Mouse (Mus musculus): ENCODE measurements around the gene Acod1. TPM values are rescaled to one million over a fixed set of nuclear protein-coding genes. Genes with fewer than 3 reads are reported as not detected.

Gene Acod1
- polyA plus RNA-seq, 1 experiment from 2014 or later = not detected

DNA sequence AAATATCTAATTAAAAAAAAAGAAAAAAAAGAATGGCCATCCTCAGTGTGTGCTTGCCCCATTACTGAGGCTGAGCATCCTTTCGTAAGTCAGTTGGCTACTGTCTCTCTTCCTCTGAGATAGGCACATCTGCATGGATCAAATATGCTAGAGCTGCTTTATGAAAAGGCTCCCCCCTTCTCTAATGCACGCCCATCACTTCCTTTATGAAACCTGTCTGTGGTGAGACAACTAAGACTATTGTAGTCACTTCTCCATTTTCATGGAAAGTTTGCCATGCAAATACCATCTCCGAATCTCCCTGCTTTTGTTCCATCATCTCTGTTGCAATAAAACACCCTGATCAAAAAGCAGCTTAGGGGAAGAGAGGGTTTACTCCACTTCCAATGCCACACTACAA is 9.8 kb upstream of the Acod1 start:
- no peaks in the 10 kb centered on the region for H3K9me3 ChIP-seq (ENCODE audit: control insufficient read depth, low read length)
- DNase-seq (ENCODE audit: low spot score) (no peak), ATAC-seq (ENCODE audit: low FRiP score) (no peak)
- no peak overlapping the region for H3K9ac ChIP-seq (ENCODE audit: low read depth, low read length)
- no peak overlapping the region for H3K4me2 ChIP-seq (replicated peaks; ENCODE audit: low read depth, low read length)
- H3K27me3 ChIP-seq (ENCODE audit: control insufficient read depth, insufficient read depth, low read length) = no peaks in the 10 kb centered on the region
- no peak overlapping the region for H3K4me3 ChIP-seq (ENCODE audit: low read depth, low read length)
- H3K27ac ChIP-seq (ENCODE audit: low read depth, low read length) = no peak overlapping the region
- 88% methylated on average over 3 of the region's 3 CpGs for WGBS
- H3K4me1 ChIP-seq (replicated peaks; ENCODE audit: control insufficient read depth, insufficient read depth, low read length) = no peaks in the 10 kb centered on the region
- H3K36me3 ChIP-seq (ENCODE audit: control insufficient read depth, insufficient read depth, low read length) = no peaks in the 10 kb centered on the region

DNA sequence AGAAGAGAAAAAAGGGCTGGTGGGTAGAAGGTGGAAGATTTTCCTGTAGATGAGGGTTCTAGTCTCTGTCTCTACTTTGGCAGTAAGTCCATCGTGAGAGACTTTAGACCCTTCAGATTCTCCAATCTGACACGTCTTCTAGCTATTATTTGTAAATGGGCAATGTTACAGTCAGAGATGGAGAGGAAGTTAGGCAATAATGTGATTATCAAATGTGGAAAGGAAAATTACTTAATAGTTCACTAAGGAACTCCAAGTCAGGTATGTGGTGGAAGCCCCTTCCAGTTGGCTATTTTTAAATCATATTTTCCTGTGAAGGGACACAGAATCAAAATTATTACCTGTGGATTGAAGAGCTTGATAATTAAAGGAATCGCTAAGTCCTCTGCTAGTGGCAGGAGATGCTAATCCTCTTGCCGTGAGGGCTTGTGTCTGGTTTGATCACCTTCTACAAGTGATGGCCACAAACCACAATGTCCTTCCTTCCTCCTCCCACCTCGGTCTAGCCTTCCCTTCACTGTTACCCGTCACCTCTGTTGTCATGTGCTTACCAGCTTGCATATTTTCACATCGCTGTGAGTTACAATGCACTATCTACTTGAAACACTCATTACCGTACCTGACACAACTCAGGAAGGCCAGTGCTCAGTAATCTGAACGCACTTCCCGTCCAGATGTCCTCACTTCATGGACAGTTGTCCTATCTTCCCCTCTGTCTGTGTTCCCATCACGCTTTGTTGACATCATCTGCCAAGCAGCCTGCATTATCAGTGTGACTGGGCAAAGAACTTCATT is 1.7 kb downstream of the Acod1 start:
- no peak overlapping the region for H3K27ac ChIP-seq (ENCODE audit: low read depth, low read length)
- no peaks in the 10 kb centered on the region for H3K27me3 ChIP-seq (ENCODE audit: control insufficient read depth, insufficient read depth, low read length)
- no peaks in the 10 kb centered on the region for H3K4me1 ChIP-seq (replicated peaks; ENCODE audit: control insufficient read depth, insufficient read depth, low read length)
- no peak overlapping the region for H3K4me3 ChIP-seq (ENCODE audit: low read depth, low read length)
- no peaks in the 10 kb centered on the region for H3K9me3 ChIP-seq (ENCODE audit: control insufficient read depth, low read length)
- H3K4me2 ChIP-seq (replicated peaks; ENCODE audit: low read depth, low read length) = no peak overlapping the region
- no peak for DNase-seq (ENCODE audit: low spot score)
- WGBS = 91% methylated on average over 11 of the region's 11 CpGs
- no peaks in the 10 kb centered on the region for H3K36me3 ChIP-seq (ENCODE audit: control insufficient read depth, insufficient read depth, low read length)
- no peak overlapping the region for H3K9ac ChIP-seq (ENCODE audit: low read depth, low read length)
- no peak for ATAC-seq (ENCODE audit: low FRiP score)

DNA sequence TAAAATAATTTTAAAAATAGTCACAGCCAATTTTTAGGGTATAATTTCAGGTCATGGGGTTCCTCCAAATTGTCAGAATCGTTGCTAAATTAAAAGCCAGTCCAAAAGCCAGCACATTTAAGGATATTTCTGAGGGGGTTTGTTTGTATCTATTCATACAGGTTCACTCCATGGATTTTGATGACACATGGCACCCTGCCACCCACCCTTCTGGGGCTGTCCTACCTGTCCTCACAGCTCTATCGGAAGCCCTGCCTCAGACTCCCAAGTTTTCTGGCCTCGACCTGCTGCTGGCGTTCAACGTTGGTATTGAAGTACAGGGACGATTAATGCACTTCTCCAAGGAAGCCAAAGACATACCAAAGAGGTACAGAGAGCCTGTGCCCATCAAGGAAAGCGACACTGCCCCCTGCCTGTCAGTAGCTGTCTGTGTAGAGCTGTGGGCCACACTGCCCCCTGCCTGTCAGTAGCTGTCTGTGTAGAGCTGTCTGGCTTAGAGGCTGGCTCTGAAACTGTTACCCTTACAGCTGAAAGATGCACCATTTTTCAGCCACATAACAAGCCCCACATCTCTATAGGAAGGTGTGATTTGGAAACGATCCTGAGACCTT is 4.5 kb downstream of the Acod1 start:
- ATAC-seq (ENCODE audit: low FRiP score) (peak; percentile 84), DNase-seq (ENCODE audit: low spot score) (peak; percentile 81)
- H3K4me2 ChIP-seq (replicated peaks; ENCODE audit: low read depth, low read length) = no peak overlapping the region
- H3K27me3 ChIP-seq (ENCODE audit: control insufficient read depth, insufficient read depth, low read length) = no peaks in the 10 kb centered on the region
- H3K9me3 ChIP-seq (ENCODE audit: control insufficient read depth, low read length) = no peaks in the 10 kb centered on the region
- no peaks in the 10 kb centered on the region for H3K4me1 ChIP-seq (replicated peaks; ENCODE audit: control insufficient read depth, insufficient read depth, low read length)
- WGBS = 35% methylated on average over 8 of the region's 8 CpGs
- H3K36me3 ChIP-seq (ENCODE audit: control insufficient read depth, insufficient read depth, low read length) = no peaks in the 10 kb centered on the region
- H3K4me3 ChIP-seq (ENCODE audit: low read depth, low read length) = no peak overlapping the region
- H3K9ac ChIP-seq (ENCODE audit: low read depth, low read length) = no peak overlapping the region
- no peak overlapping the region for H3K27ac ChIP-seq (ENCODE audit: low read depth, low read length)

DNA sequence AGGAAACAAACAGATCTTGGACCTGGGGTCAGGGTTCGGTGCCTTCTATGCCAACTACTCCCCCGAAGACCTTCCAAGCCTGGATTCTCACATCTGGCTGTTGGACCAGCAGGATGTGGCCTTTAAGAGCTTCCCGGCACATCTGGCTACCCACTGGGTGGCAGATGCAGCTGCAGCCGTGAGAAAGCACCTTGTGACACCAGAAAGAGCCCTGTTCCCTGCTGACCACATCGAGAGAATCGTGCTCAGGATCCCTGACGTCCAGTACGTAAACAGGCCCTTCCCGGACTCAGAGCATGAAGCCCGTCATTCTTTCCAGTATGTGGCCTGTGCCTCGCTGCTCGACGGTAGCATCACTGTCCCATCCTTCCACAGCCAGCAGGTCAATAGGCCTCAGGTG is 8.0 kb downstream of the Acod1 start:
- H3K27ac ChIP-seq (ENCODE audit: low read depth, low read length) = no peak overlapping the region
- H3K9me3 ChIP-seq (ENCODE audit: control insufficient read depth, low read length) = no peaks in the 10 kb centered on the region
- no peak overlapping the region for H3K4me2 ChIP-seq (replicated peaks; ENCODE audit: low read depth, low read length)
- H3K4me1 ChIP-seq (replicated peaks; ENCODE audit: control insufficient read depth, insufficient read depth, low read length) = no peaks in the 10 kb centered on the region
- H3K27me3 ChIP-seq (ENCODE audit: control insufficient read depth, insufficient read depth, low read length) = no peaks in the 10 kb centered on the region
- H3K9ac ChIP-seq (ENCODE audit: low read depth, low read length) = no peak overlapping the region
- ATAC-seq (ENCODE audit: low FRiP score) (no peak), DNase-seq (ENCODE audit: low spot score) (no peak)
- H3K36me3 ChIP-seq (ENCODE audit: control insufficient read depth, insufficient read depth, low read length) = no peaks in the 10 kb centered on the region
- 84% methylated on average over 13 of the region's 13 CpGs for WGBS
- H3K4me3 ChIP-seq (ENCODE audit: low read depth, low read length) = no peak overlapping the region

DNA sequence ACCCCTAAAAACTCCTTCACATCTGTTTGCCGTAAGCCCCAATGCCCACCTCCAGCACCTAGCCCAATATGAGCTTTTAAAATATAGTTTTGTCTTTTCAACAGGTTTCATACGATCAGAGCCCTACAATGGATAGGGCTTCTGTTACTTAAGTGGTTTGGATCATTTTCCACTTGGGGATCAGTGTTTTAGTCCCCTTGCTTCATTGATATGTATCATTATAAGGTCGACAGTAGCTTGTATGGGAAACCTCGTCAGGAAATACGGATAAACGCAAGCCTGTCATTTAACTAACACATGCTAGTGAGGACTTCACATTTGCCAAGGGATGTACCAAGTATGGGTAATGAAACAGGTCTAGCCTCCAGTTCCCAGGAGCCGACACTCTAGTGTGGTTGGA is 9.8 kb downstream of the Acod1 start:
- no peaks in the 10 kb centered on the region for H3K27me3 ChIP-seq (ENCODE audit: control insufficient read depth, insufficient read depth, low read length)
- DNase-seq (ENCODE audit: low spot score) (no peak), ATAC-seq (ENCODE audit: low FRiP score) (no peak)
- no peak overlapping the region for H3K9ac ChIP-seq (ENCODE audit: low read depth, low read length)
- no peaks in the 10 kb centered on the region for H3K4me1 ChIP-seq (replicated peaks; ENCODE audit: control insufficient read depth, insufficient read depth, low read length)
- no peak overlapping the region for H3K4me3 ChIP-seq (ENCODE audit: low read depth, low read length)
- no peak overlapping the region for H3K27ac ChIP-seq (ENCODE audit: low read depth, low read length)
- H3K4me2 ChIP-seq (replicated peaks; ENCODE audit: low read depth, low read length) = no peak overlapping the region
- WGBS = 94% methylated on average over 7 of the region's 7 CpGs
- H3K36me3 ChIP-seq (ENCODE audit: control insufficient read depth, insufficient read depth, low read length) = no peaks in the 10 kb centered on the region
- no peaks in the 10 kb centered on the region for H3K9me3 ChIP-seq (ENCODE audit: control insufficient read depth, low read length)

DNA sequence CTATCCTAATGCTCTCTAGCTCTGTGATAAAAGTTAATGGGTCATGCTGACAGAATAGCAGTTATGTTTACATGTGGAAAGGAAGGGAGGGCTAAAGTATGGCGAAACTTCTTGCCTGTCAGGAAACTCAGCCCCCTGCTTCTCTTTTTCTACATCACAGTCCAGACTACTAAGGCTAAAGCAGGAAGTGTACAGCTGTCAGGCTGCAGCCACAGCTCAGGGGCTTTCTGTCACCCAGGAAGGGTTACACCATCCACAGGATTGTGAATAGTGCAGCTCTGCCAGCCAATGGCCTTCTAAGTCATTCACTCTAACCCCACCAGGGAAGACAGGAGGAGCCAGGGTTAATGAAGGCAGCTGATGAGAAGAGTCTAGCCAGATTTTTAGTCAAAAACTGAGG is 12.2 kb downstream of the Acod1 start:
- no peak for DNase-seq (ENCODE audit: low spot score)
- H3K9ac ChIP-seq (ENCODE audit: low read depth, low read length) = no peak overlapping the region
- WGBS = 74% methylated on average over 1 of the region's 1 CpGs

DNA sequence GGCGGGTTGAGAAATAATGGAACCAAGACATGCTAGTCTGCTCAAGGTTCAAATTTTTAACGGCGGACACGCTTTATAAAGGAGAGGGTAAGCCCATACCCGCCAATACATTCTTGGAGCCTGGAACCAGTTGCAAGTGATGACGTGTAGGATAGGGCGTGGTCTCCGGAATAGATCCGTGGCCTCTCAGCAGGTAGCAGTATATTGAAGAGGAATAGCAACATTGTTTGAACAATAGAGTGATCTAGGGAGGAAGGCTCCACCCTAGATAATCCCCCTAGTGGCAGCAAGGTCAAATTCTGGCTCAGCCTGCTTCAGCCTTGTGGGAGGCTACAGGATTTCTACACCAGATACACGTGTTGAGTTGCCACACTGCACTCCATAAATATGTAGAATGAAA is 12.7 kb downstream of the Acod1 start:
- ATAC-seq (ENCODE audit: low FRiP score) = no peak

More for the DNA sequence above, 12.2 kb downstream of the Acod1 start:
- no peaks in the 10 kb centered on the region for H3K4me1 ChIP-seq (replicated peaks; ENCODE audit: control insufficient read depth, insufficient read depth, low read length)
- H3K4me2 ChIP-seq (replicated peaks; ENCODE audit: low read depth, low read length) = no peak overlapping the region
- no peaks in the 10 kb centered on the region for H3K36me3 ChIP-seq (ENCODE audit: control insufficient read depth, insufficient read depth, low read length)
- no peak overlapping the region for H3K4me3 ChIP-seq (ENCODE audit: low read depth, low read length)
- H3K27ac ChIP-seq (ENCODE audit: low read depth, low read length) = no peak overlapping the region
- H3K27me3 ChIP-seq (ENCODE audit: control insufficient read depth, insufficient read depth, low read length) = no peaks in the 10 kb centered on the region
- no peak for ATAC-seq (ENCODE audit: low FRiP score)
- no peaks in the 10 kb centered on the region for H3K9me3 ChIP-seq (ENCODE audit: control insufficient read depth, low read length)

DNA sequence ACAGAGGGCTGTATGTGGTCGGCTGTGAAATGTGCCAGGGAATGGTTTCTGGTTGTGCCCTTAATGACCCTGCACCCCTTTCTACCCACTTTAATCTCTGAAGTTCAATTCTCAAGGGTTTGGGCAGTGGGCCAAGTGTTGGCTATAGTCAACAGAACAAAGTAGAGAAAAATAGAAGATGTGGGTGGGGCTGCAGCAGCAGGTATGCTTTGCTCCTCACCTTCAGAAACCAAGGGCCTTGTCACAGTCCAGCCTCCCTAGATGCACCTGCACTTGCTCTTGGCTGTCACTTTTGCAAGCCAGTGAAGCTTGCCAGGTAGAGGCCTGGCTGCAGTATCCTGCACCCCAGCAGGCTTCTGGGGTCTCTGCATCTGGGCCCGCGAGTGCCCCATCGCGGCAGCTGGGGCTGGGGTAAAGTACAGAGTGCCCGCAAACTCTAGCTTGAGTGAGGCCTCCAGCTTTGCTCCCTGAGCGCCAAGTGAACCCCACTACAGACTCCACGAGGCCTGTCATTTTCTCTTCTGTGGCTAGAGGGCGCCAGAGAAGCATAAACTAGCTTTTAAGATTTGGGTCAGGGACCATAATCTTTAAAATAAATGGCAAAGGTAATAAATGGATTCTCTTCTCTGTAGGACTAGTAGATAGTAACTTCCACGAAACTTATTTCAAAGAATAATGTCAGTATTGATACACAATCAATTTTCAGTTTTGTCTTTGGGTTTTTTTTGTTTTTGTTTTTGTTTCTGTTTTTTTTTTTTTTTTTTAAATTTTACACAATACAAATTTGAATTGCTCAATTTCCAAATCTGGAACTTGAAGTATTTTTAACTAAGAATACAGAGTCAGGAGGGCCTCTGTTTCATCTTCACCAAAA is 18.8 kb downstream of the Acod1 start:
- ATAC-seq (ENCODE audit: low FRiP score) (no peak), DNase-seq (ENCODE audit: low spot score) (peak; percentile 84)
- Histone ChIP-seq H3K4me3 (ENCODE audit: low read depth, low read length) (no peak overlapping the region), H3K9ac (ENCODE audit: low read depth, low read length) (no peak overlapping the region), H3K9me3 (ENCODE audit: control insufficient read depth, low read length) (no peaks in the 10 kb centered on the region), H3K4me2 (replicated peaks; ENCODE audit: low read depth, low read length) (no peak overlapping the region), H3K27ac (ENCODE audit: low read depth, low read length) (no peak overlapping the region), H3K4me1 (replicated peaks; ENCODE audit: control insufficient read depth, insufficient read depth, low read length) (no peaks in the 10 kb centered on the region), H3K27me3 (ENCODE audit: control insufficient read depth, insufficient read depth, low read length) (no peaks in the 10 kb centered on the region), H3K36me3 (ENCODE audit: control insufficient read depth, insufficient read depth, low read length) (no peaks in the 10 kb centered on the region)
- 19% methylated on average over 10 of the region's 10 CpGs for WGBS

More for the DNA sequence above, 12.7 kb downstream of the Acod1 start:
- WGBS = 91% methylated on average over 10 of the region's 10 CpGs
- Histone ChIP-seq H3K36me3 (ENCODE audit: control insufficient read depth, insufficient read depth, low read length) (no peaks in the 10 kb centered on the region), H3K9ac (ENCODE audit: low read depth, low read length) (no peak overlapping the region), H3K4me3 (ENCODE audit: low read depth, low read length) (no peak overlapping the region), H3K4me1 (replicated peaks; ENCODE audit: control insufficient read depth, insufficient read depth, low read length) (no peaks in the 10 kb centered on the region), H3K4me2 (replicated peaks; ENCODE audit: low read depth, low read length) (no peak overlapping the region), H3K27ac (ENCODE audit: low read depth, low read length) (no peak overlapping the region), H3K27me3 (ENCODE audit: control insufficient read depth, insufficient read depth, low read length) (no peaks in the 10 kb centered on the region), H3K9me3 (ENCODE audit: control insufficient read depth, low read length) (no peaks in the 10 kb centered on the region)
- DNase-seq (ENCODE audit: low spot score) = no peak

Measured in hindbrain, embryonic 11.5 days (tissue).